Mouse (Mus musculus) erythroblast, embryonic 14.5 days (primary cell): ENCODE data around the gene Cntd1.

Experiments used
- GATA1 ChIP-seq: IDR thresholded peaks from 2 replicates; pipeline ENCODE4 v1.6.1; 2012; ENCODE audit warnings: low read length, inconsistent platforms, mixed read lengths
- TAL1 ChIP-seq: IDR thresholded peaks from 3 replicates; pipeline ENCODE4 v1.6.1; 2012; ENCODE audit warnings: low read length, inconsistent platforms, mixed read lengths

DNA sequence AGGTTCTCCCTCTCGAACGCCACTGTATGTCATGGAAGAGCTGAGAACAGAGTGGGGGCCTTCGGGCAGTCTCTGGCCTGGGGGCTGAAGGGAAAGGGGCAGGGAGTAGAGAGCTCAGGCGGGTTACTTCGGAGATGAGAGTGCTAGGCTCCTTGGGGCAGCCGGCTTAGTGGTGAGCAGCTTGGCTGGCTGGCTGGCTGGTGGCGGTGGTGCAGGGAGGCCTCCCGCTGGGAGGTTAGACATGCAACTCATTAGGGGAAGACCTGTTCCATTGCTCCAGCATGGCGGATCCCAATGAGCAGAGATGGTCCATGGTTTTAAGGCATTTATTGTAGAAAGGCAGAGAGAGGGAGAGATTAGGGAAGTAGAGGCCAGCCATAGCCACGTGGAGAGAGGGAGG, 55.2 kb downstream of the Cntd1 start:
- no peak for TF ChIP-seq TAL1
- no peak for TF ChIP-seq GATA1
